Mouse (Mus musculus): Measurements from ENCODE around the gene Krt88. TPM values are rescaled to one million over a fixed set of nuclear protein-coding genes. Genes with fewer than 3 reads are reported as not detected.

The Krt88 gene
- total and polyA plus RNA-seq, 2 experiments: not detected

GRCm38 (mm10) chr15:101440837-101441236 is 6.7 kb upstream of the Krt88 start:
- DNase-seq (ENCODE audit: extremely low read depth, low read depth, low spot score): no peak
- Histone ChIP-seq H3K9ac (ENCODE audit: low read depth, low read length) (no peak overlapping the region), H3K36me3 (ENCODE audit: control insufficient read depth, insufficient read depth, low read length) (no peaks in the 10 kb centered on the region), H3K4me3 (ENCODE audit: insufficient read depth, low read depth, low read length) (no peak overlapping the region), H3K79me2 (ENCODE audit: control insufficient read depth, insufficient read depth, low read length) (no peaks in the 10 kb centered on the region), H3K4me1 (ENCODE audit: control insufficient read depth, insufficient read depth, low read length) (no peaks in the 10 kb centered on the region), H3K27ac (replicated peaks; ENCODE audit: insufficient read depth, low read depth, low read length) (no peak overlapping the region), H3K27me3 (ENCODE audit: control insufficient read depth, insufficient read depth, low read length) (no peaks in the 10 kb centered on the region)
- WGBS: 72% methylated on average over 4 of the region's 4 CpGs
- no peak for TF ChIP-seq POLR2A (IDR thresholded peaks at IDR 0.05; ENCODE audit: extremely low read depth, insufficient read depth, low read length)
- no peak for TF ChIP-seq CTCF (IDR thresholded peaks at IDR 0.05; ENCODE audit: low read depth, low read length)

- H3K27ac ChIP-seq (replicated peaks; ENCODE audit: insufficient read depth, low read depth, low read length): no peak overlapping the region
- no peak overlapping the region for H3K4me3 ChIP-seq (ENCODE audit: insufficient read depth, low read depth, low read length)
- no peaks in the 10 kb centered on the region for H3K27me3 ChIP-seq (ENCODE audit: control insufficient read depth, insufficient read depth, low read length)
- H3K79me2 ChIP-seq (ENCODE audit: control insufficient read depth, insufficient read depth, low read length): no peaks in the 10 kb centered on the region
- H3K9ac ChIP-seq (ENCODE audit: low read depth, low read length): no peak overlapping the region
- H3K4me1 ChIP-seq (ENCODE audit: control insufficient read depth, insufficient read depth, low read length): no peaks in the 10 kb centered on the region
- no peak for DNase-seq (ENCODE audit: extremely low read depth, low read depth, low spot score)
- 70% methylated on average over 11 of the region's 11 CpGs for WGBS
- no peaks in the 10 kb centered on the region for H3K36me3 ChIP-seq (ENCODE audit: control insufficient read depth, insufficient read depth, low read length)
- TF ChIP-seq POLR2A (IDR thresholded peaks at IDR 0.05; ENCODE audit: extremely low read depth, insufficient read depth, low read length): no peak
- no peak for TF ChIP-seq CTCF (IDR thresholded peaks at IDR 0.05; ENCODE audit: low read depth, low read length)
Observed at GRCm38 (mm10) chr15:101446572-101446971, 972 bp upstream of the Krt88 start.

GRCm38 (mm10) chr15:101453093-101453736 is 5.7 kb downstream of the Krt88 start:
- 8% methylated on average over 13 of the region's 13 CpGs for WGBS
- H3K9ac ChIP-seq (ENCODE audit: low read depth, low read length): no peak overlapping the region
- no peaks in the 10 kb centered on the region for H3K36me3 ChIP-seq (ENCODE audit: control insufficient read depth, insufficient read depth, low read length)
- peak; percentile 23 for DNase-seq (ENCODE audit: extremely low read depth, low read depth, low spot score)
- no peaks in the 10 kb centered on the region for H3K79me2 ChIP-seq (ENCODE audit: control insufficient read depth, insufficient read depth, low read length)
- H3K4me3 ChIP-seq (ENCODE audit: insufficient read depth, low read depth, low read length): no peak overlapping the region
- no peaks in the 10 kb centered on the region for H3K4me1 ChIP-seq (ENCODE audit: control insufficient read depth, insufficient read depth, low read length)
- TF ChIP-seq CTCF (IDR thresholded peaks at IDR 0.05; ENCODE audit: low read depth, low read length): peak; percentile 81
- TF ChIP-seq POLR2A (IDR thresholded peaks at IDR 0.05; ENCODE audit: extremely low read depth, insufficient read depth, low read length): no peak
- no peaks in the 10 kb centered on the region for H3K27me3 ChIP-seq (ENCODE audit: control insufficient read depth, insufficient read depth, low read length)
- H3K27ac ChIP-seq (replicated peaks; ENCODE audit: insufficient read depth, low read depth, low read length): no peak overlapping the region

GRCm38 (mm10) chr15:101454774-101455173 is 7.2 kb downstream of the Krt88 start:
- Histone ChIP-seq H3K36me3 (ENCODE audit: control insufficient read depth, insufficient read depth, low read length) (no peaks in the 10 kb centered on the region), H3K4me1 (ENCODE audit: control insufficient read depth, insufficient read depth, low read length) (no peaks in the 10 kb centered on the region), H3K27me3 (ENCODE audit: control insufficient read depth, insufficient read depth, low read length) (no peaks in the 10 kb centered on the region), H3K27ac (replicated peaks; ENCODE audit: insufficient read depth, low read depth, low read length) (no peak overlapping the region), H3K9ac (ENCODE audit: low read depth, low read length) (no peak overlapping the region), H3K79me2 (ENCODE audit: control insufficient read depth, insufficient read depth, low read length) (no peaks in the 10 kb centered on the region), H3K4me3 (ENCODE audit: insufficient read depth, low read depth, low read length) (no peak overlapping the region)
- no peak for DNase-seq (ENCODE audit: extremely low read depth, low read depth, low spot score)
- 82% methylated on average over 8 of the region's 8 CpGs for WGBS
- no peak for TF ChIP-seq CTCF (IDR thresholded peaks at IDR 0.05; ENCODE audit: low read depth, low read length)
- TF ChIP-seq POLR2A (IDR thresholded peaks at IDR 0.05; ENCODE audit: extremely low read depth, insufficient read depth, low read length): no peak

GRCm38 (mm10) chr15:101455292-101455691 is 7.7 kb downstream of the Krt88 start:
- Histone ChIP-seq H3K27me3 (ENCODE audit: control insufficient read depth, insufficient read depth, low read length) (no peaks in the 10 kb centered on the region), H3K36me3 (ENCODE audit: control insufficient read depth, insufficient read depth, low read length) (no peaks in the 10 kb centered on the region), H3K4me1 (ENCODE audit: control insufficient read depth, insufficient read depth, low read length) (no peaks in the 10 kb centered on the region), H3K4me3 (ENCODE audit: insufficient read depth, low read depth, low read length) (no peak overlapping the region), H3K9ac (ENCODE audit: low read depth, low read length) (no peak overlapping the region), H3K27ac (replicated peaks; ENCODE audit: insufficient read depth, low read depth, low read length) (no peak overlapping the region), H3K79me2 (ENCODE audit: control insufficient read depth, insufficient read depth, low read length) (no peaks in the 10 kb centered on the region)
- 87% methylated on average over 2 of the region's 2 CpGs for WGBS
- no peak for DNase-seq (ENCODE audit: extremely low read depth, low read depth, low spot score)
- no peak for TF ChIP-seq POLR2A (IDR thresholded peaks at IDR 0.05; ENCODE audit: extremely low read depth, insufficient read depth, low read length)

GRCm38 (mm10) chr15:101455891-101456290 is 8.3 kb downstream of the Krt88 start:
- Histone ChIP-seq H3K4me3 (ENCODE audit: insufficient read depth, low read depth, low read length) (no peak overlapping the region), H3K4me1 (ENCODE audit: control insufficient read depth, insufficient read depth, low read length) (no peaks in the 10 kb centered on the region), H3K9ac (ENCODE audit: low read depth, low read length) (no peak overlapping the region), H3K36me3 (ENCODE audit: control insufficient read depth, insufficient read depth, low read length) (no peaks in the 10 kb centered on the region), H3K27me3 (ENCODE audit: control insufficient read depth, insufficient read depth, low read length) (no peaks in the 10 kb centered on the region), H3K27ac (replicated peaks; ENCODE audit: insufficient read depth, low read depth, low read length) (no peak overlapping the region), H3K79me2 (ENCODE audit: control insufficient read depth, insufficient read depth, low read length) (no peaks in the 10 kb centered on the region)
- no peak for TF ChIP-seq POLR2A (IDR thresholded peaks at IDR 0.05; ENCODE audit: extremely low read depth, insufficient read depth, low read length)
- TF ChIP-seq CTCF (IDR thresholded peaks at IDR 0.05; ENCODE audit: low read depth, low read length): no peak
- DNase-seq (ENCODE audit: extremely low read depth, low read depth, low spot score): no peak
- 90% methylated on average over 6 of the region's 6 CpGs for WGBS
